Mouse (Mus musculus) myocyte (in vitro differentiated cells): ENCODE data around the gene Ccl7. TPM values are rescaled to one million over a fixed set of nuclear protein-coding genes. Genes with fewer than 3 reads are reported as not detected.

Experiments
- H3K27me3 ChIP-seq: one replicate; pipeline ENCODE4 v1.6.1; 2011; ENCODE audit not compliant: control insufficient read depth, insufficient read depth, insufficient read length
- H3K36me3 ChIP-seq: one replicate; pipeline ENCODE4 v1.6.1; 2011; ENCODE audit not compliant: control insufficient read depth, insufficient read depth
- H3K4me2 ChIP-seq: one replicate; pipeline ENCODE4 v1.6.1; 2011; ENCODE audit warnings: low read depth, control low read depth
- H3K4me3 ChIP-seq: one replicate; pipeline ENCODE4 v1.5.1; 2011; ENCODE audit warnings: mild to moderate bottlenecking, control low read depth, moderate library complexity
- H3K79me2 ChIP-seq: one replicate; pipeline ENCODE4 v1.6.1; 2011; ENCODE audit not compliant: control insufficient read depth, insufficient read depth
- H3ac ChIP-seq: one replicate; pipeline ENCODE4 v1.6.1; 2011; ENCODE audit not compliant: control insufficient read depth, insufficient read length
- CEBPB ChIP-seq: IDR thresholded peaks from 2 replicates; pipeline ENCODE4 v1.6.1; 2011; ENCODE audit warnings: mild to moderate bottlenecking, moderate library complexity; ENCODE audit not compliant: poor library complexity, insufficient read depth, severe bottlenecking
- E2F4 ChIP-seq: IDR thresholded peaks from one replicate; pipeline ENCODE4 v1.6.1; 2011; ENCODE audit warnings: mild to moderate bottlenecking, control low read depth, moderate library complexity; ENCODE audit not compliant: insufficient read depth
- MAX ChIP-seq: IDR thresholded peaks from one replicate; pipeline ENCODE4 v1.6.1; 2011; ENCODE audit warnings: low read depth, mild to moderate bottlenecking, control low read depth
- MYOD1 ChIP-seq, 3 experiments: IDR thresholded peaks; one replicate each; pipeline ENCODE4 v1.6.1; 2011; ENCODE audit warnings: control low read depth in 2 of 3, low read depth in 2 of 3, mild to moderate bottlenecking in 2 of 3, moderate library complexity in 1 of 3; ENCODE audit not compliant: insufficient read length in 2 of 3, control insufficient read depth in 1 of 3
- MYOG ChIP-seq, 3 experiments: IDR thresholded peaks; one replicate each; pipeline ENCODE4 v1.6.1; 2011; ENCODE audit warnings: control low read depth in 2 of 3, low read depth in 2 of 3, mild to moderate bottlenecking in 2 of 3; ENCODE audit not compliant: insufficient read length in 2 of 3, control insufficient read depth in 1 of 3, insufficient read depth in 1 of 3
- POLR2A ChIP-seq: IDR thresholded peaks from one replicate; pipeline ENCODE4 v1.6.1; 2011; ENCODE audit warnings: low read depth, mild to moderate bottlenecking, control low read depth, moderate library complexity; ENCODE audit not compliant: insufficient read length
- POLR2AphosphoS2 ChIP-seq: IDR thresholded peaks from one replicate; pipeline ENCODE4 v1.6.1; 2011; ENCODE audit warnings: low read depth, control low read depth; ENCODE audit not compliant: insufficient read length
- REST ChIP-seq: IDR thresholded peaks from one replicate; pipeline ENCODE4 v1.6.1; 2011; ENCODE audit warnings: mild to moderate bottlenecking, control low read depth, moderate library complexity; ENCODE audit not compliant: insufficient read depth, insufficient read length
- SRF ChIP-seq: IDR thresholded peaks from one replicate; pipeline ENCODE4 v1.6.1; 2011; ENCODE audit warnings: low read depth; ENCODE audit not compliant: control insufficient read depth, insufficient read length
- TCF12 ChIP-seq: IDR thresholded peaks from one replicate; pipeline ENCODE4 v1.6.1; 2011; ENCODE audit warnings: mild to moderate bottlenecking, control low read depth; ENCODE audit not compliant: poor library complexity, insufficient read depth, severe bottlenecking
- TCF3 ChIP-seq: IDR thresholded peaks from one replicate; pipeline ENCODE4 v1.6.1; 2011; ENCODE audit warnings: low read depth, control low read depth; ENCODE audit not compliant: insufficient read length
- USF1 ChIP-seq: IDR thresholded peaks from one replicate; pipeline ENCODE4 v1.6.1; 2011; ENCODE audit warnings: low read depth, mild to moderate bottlenecking, control low read depth, moderate library complexity
- polyA plus RNA-seq: library from polyadenylated mRNA; unstranded; fragments of >200 nt; fragmentation: generic; extraction: Trizol; gene quantifications from one replicate; pipeline ENCODE4 v1.2.1, GENCODE M21; 2012; ENCODE audit warnings: missing spikeins

Gene Ccl7
- polyA plus RNA-seq, 1 experiment: 6.0 TPM

DNA sequence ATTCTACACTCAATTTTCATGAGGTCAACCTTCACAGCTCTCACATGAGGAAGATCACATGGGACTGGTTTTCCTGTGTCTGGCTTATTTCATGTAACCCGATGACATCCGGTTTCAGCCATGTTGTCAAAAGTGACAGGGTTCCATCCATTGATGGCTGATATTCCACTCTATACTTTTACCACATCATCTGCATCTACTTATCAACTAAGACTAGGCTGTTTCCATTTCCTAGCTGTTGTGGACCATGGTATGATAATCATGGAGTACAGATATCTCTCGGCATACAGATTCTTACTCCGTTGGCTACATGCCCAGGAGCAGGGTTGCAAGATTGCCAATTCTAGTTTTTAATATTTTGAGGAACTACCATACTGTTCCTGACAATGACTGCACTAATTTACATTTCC is 3.8 kb upstream of the Ccl7 start:
- Histone ChIP-seq H3K27me3 (no peaks in the 10 kb centered on the region), H3K36me3 (no peaks in the 10 kb centered on the region), H3K4me2 (no peak overlapping the region), H3K79me2 (no peaks in the 10 kb centered on the region), H3K4me3 (no peak overlapping the region), H3ac (no peak overlapping the region)
- TF ChIP-seq SRF: no peak
- TF ChIP-seq TCF3: no peak
- TF ChIP-seq MAX: no peak
- TF ChIP-seq MYOG (IDR thresholded peaks at IDR 0.05; ENCODE audit: control insufficient read depth in 1 of 3, insufficient read depth in 1 of 3, insufficient read length in 2 of 3, low read depth in 2 of 3): no peak
- no peak for TF ChIP-seq POLR2AphosphoS2
- TF ChIP-seq USF1: no peak
- no peak for TF ChIP-seq TCF12
- no peak for TF ChIP-seq E2F4
- no peak for TF ChIP-seq CEBPB
- TF ChIP-seq POLR2A: no peak
- no peak for TF ChIP-seq MYOD1 (IDR thresholded peaks at IDR 0.05; ENCODE audit: control insufficient read depth in 1 of 3, insufficient read length in 2 of 3, low read depth in 2 of 3)
- TF ChIP-seq REST: no peak

DNA sequence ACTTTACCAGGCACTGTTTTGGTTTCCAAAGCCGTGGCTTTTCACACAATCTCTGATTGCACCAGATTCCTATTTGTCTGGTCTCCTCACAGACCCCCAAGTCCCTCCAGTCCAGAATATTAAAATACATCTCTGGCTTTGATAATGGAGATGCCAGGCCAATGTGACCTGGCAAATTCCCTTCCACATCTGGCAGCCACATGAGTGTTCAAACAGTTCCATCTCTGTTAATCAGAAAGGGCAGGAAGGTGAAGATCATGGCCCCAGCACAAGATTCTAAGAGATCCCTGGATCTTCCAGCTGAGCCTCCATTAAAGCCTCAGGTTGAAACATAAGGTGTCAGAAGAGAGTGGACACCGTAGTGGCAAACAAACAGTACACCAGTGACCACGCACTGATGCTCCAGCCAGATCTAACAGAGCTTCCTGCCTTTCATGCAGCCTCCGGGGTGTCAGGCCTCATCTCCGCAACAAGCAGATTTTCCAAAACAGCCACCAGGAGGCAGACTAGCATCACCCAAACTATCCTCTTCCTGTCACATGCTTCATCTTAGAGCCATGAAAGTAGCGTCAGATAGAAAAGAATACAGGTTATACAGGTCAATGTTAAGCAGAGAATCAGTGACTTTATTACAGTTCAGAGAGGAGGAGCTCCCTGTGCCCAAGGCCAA is 2.4 kb downstream of the Ccl7 start:
- Histone ChIP-seq H3K36me3 (no peaks in the 10 kb centered on the region), H3K27me3 (no peaks in the 10 kb centered on the region), H3K4me3 (no peak overlapping the region), H3K79me2 (no peaks in the 10 kb centered on the region), H3K4me2 (no peak overlapping the region), H3ac (no peak overlapping the region)
- TF ChIP-seq REST (no peak), USF1 (peak; percentile 85)

DNA sequence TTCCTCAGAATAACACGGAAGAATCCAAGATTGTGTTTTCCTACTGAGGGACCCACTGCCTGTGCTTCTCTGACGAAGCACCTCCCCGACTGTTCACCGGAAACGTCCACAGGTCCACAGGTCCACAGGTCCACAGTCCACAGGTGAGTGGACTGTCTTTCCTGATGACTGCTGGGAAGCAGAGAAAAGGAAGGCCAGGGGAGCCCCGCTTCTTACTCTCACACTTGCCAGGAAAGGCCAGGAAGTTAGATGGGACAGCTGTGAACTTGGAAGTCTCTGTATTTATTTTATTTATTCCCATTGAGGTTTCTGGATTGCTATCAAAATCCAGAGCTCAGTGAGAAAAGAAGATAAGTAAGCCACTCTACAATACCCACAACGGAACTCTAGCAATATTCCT is 8.3 kb downstream of the Ccl7 start:
- TF ChIP-seq MYOG (IDR thresholded peaks at IDR 0.05; ENCODE audit: control insufficient read depth in 1 of 3, insufficient read depth in 1 of 3, insufficient read length in 2 of 3, low read depth in 2 of 3) (no peak), REST (no peak), POLR2A (no peak), POLR2AphosphoS2 (no peak), USF1 (no peak), TCF12 (no peak), SRF (no peak)
- Histone ChIP-seq H3K27me3 (no peaks in the 10 kb centered on the region), H3K36me3 (no peaks in the 10 kb centered on the region), H3ac (no peak overlapping the region), H3K4me2 (no peak overlapping the region), H3K79me2 (no peaks in the 10 kb centered on the region), H3K4me3 (no peak overlapping the region)

DNA sequence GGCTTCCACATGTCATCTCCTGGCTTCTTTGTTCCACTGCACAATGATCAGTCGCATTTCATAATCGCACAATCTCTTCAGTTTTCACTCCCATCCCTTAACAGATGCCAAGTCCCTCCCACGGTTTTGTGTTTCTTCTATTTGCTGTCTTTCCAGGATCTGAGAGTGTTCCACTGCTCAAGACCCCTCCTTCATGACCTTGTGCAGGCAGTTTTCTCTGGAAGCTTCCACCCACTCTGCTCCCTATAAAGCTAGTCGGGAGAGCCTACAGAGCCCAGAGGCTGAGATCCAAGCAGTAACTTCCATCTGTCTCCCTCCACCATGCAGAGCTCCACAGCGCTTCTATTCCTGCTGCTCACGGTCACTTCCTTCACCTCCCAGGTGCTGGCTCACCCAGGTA is 12.1 kb downstream of the Ccl7 start, which contains the start of gene Ccl11:
TSS of gene Ccl11 (plus strand) at position 178 of the 400 bp plus-strand sequence.
- Histone ChIP-seq H3ac (no peak within 1 kb of the TSS), H3K36me3 (no peaks in the 10 kb centered on the region), H3K79me2 (no peaks in the 10 kb centered on the region), H3K4me3 (no peak within 1 kb of the TSS), H3K27me3 (no peaks in the 10 kb centered on the region), H3K4me2 (no peak within 1 kb of the TSS)
- TF ChIP-seq TCF3: no peak
- no peak for TF ChIP-seq POLR2A
- TF ChIP-seq E2F4: no peak
- TF ChIP-seq MAX: no peak
- no peak for TF ChIP-seq USF1
- TF ChIP-seq TCF12: no peak
- TF ChIP-seq SRF: no peak
- no peak for TF ChIP-seq MYOD1 (IDR thresholded peaks at IDR 0.05; ENCODE audit: control insufficient read depth in 1 of 3, insufficient read length in 2 of 3, low read depth in 2 of 3)
- TF ChIP-seq CEBPB: no peak
- no peak for TF ChIP-seq POLR2AphosphoS2
- TF ChIP-seq MYOG (IDR thresholded peaks at IDR 0.05; ENCODE audit: control insufficient read depth in 1 of 3, insufficient read depth in 1 of 3, insufficient read length in 2 of 3, low read depth in 2 of 3): no peak

DNA sequence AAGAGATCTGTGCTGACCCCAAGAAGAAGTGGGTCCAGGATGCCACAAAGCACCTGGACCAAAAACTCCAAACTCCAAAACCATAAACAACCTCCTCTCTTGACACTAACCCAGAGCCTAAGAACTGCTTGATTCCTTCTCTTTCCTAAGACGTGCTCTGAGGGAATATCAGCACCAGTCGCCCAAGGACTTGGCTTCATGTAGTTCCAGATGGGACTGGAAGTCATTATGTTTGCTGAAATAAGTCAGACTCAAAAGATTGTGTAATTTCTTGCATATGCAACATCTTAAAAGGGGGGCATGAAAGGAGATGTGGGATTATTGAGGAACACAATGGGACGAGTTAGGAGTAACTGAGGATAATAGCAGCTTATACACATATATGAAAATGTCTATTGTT is 16.7 kb downstream of the Ccl7 start:
- no peak overlapping the region for H3K4me3 ChIP-seq
- no peaks in the 10 kb centered on the region for H3K36me3 ChIP-seq
- no peak overlapping the region for H3K4me2 ChIP-seq
- H3K79me2 ChIP-seq: no peaks in the 10 kb centered on the region
- no peaks in the 10 kb centered on the region for H3K27me3 ChIP-seq
- no peak overlapping the region for H3ac ChIP-seq
- TF ChIP-seq MYOD1 (IDR thresholded peaks at IDR 0.05; ENCODE audit: control insufficient read depth in 1 of 3, insufficient read length in 2 of 3, low read depth in 2 of 3): no peak
- TF ChIP-seq POLR2AphosphoS2: no peak
- no peak for TF ChIP-seq E2F4
- TF ChIP-seq USF1: no peak
- TF ChIP-seq SRF: no peak
- no peak for TF ChIP-seq TCF12
- TF ChIP-seq CEBPB: no peak
- TF ChIP-seq REST: no peak
- no peak for TF ChIP-seq MAX
- no peak for TF ChIP-seq POLR2A
- no peak for TF ChIP-seq TCF3
- TF ChIP-seq MYOG (IDR thresholded peaks at IDR 0.05; ENCODE audit: control insufficient read depth in 1 of 3, insufficient read depth in 1 of 3, insufficient read length in 2 of 3, low read depth in 2 of 3): no peak
